Mouse (Mus musculus) MEL (cell line): ENCODE measurements around the gene Pecam1. TPM values are rescaled to one million over a fixed set of nuclear protein-coding genes. Genes with fewer than 3 reads are reported as not detected.
A peak's percentile ranks its signal among the peaks of the same experiment; 100 is the strongest.

ENCODE experiments used
- DNase-seq: peaks from one replicate; pipeline ENCODE4 v3.0.0; 2011; ENCODE audit warnings: low read depth, low spot score
- H3K27ac ChIP-seq: 2 replicates; pipeline ENCODE4 v1.5.1; 2012; ENCODE audit warnings: low read depth, mild to moderate bottlenecking, control low read depth, low read length, moderate library complexity; ENCODE audit not compliant: control insufficient read depth
- H3K27me3 ChIP-seq, 2 experiments: fragments of 150-350 bp in 1 of 2; sonication (generic) in 1 of 2; 2 replicates each; pipeline ENCODE4 v1.6.1; 2012; ENCODE audit warnings: low read length in 2 of 2, mild to moderate bottlenecking in 2 of 2, improper control_type of control experiment in 1 of 2, moderate library complexity in 1 of 2; ENCODE audit not compliant: insufficient read depth in 2 of 2, control insufficient read depth in 1 of 2
- H3K36me3 ChIP-seq, 2 experiments: 2 replicates each; pipeline ENCODE4 v1.6.1; 2012 to 2014; ENCODE audit warnings: low read length in 2 of 2, improper control_type of control experiment in 1 of 2, inconsistent platforms in 1 of 2, mild to moderate bottlenecking in 1 of 2; ENCODE audit not compliant: insufficient read depth in 2 of 2, control insufficient read depth in 1 of 2
- H3K4me1 ChIP-seq, 2 experiments: fragments of 150-350 bp in 1 of 2; sonication (generic) in 1 of 2; 2 replicates each; pipeline ENCODE4 v1.6.1; 2012; ENCODE audit warnings: low read length in 2 of 2, improper control_type of control experiment in 1 of 2, mild to moderate bottlenecking in 1 of 2; ENCODE audit not compliant: insufficient read depth in 2 of 2, control insufficient read depth in 1 of 2
- H3K4me3 ChIP-seq, 2 experiments: fragments of 150-350 bp in 1 of 2; sonication (generic) in 1 of 2; 2 replicates each; pipeline ENCODE4 v1.5.1; 2012; ENCODE audit warnings: low read depth in 2 of 2, low read length in 2 of 2, mild to moderate bottlenecking in 2 of 2, moderate library complexity in 2 of 2, control low read depth in 1 of 2, improper control_type of control experiment in 1 of 2; ENCODE audit not compliant: control insufficient read depth in 1 of 2, insufficient read depth in 1 of 2
- H3K79me2 ChIP-seq: 2 replicates; pipeline ENCODE4 v1.6.1; 2012; ENCODE audit warnings: mild to moderate bottlenecking, low read length, moderate library complexity; ENCODE audit not compliant: control insufficient read depth, poor library complexity, insufficient read depth
- H3K9ac ChIP-seq: 2 replicates; pipeline ENCODE4 v1.6.1; 2012; ENCODE audit warnings: low read depth, mild to moderate bottlenecking, control low read depth, low read length, moderate library complexity; ENCODE audit not compliant: control insufficient read depth, poor library complexity, severe bottlenecking
- H3K9me3 ChIP-seq: fragments of 150-350 bp; sonication (generic); replicated peaks from 2 replicates; pipeline ENCODE4 v1.6.1; 2012; ENCODE audit warnings: mild to moderate bottlenecking, low read length, improper control_type of control experiment, moderate library complexity; ENCODE audit not compliant: insufficient read depth
- BHLHE40 ChIP-seq: IDR thresholded peaks from 2 replicates; pipeline ENCODE4 v1.6.1; 2012; ENCODE audit warnings: low read depth, mild to moderate bottlenecking, inconsistent platforms, low read length, improper control_type of control experiment, borderline replicate concordance
- CHD1 ChIP-seq: IDR thresholded peaks from 2 replicates; pipeline ENCODE4 v1.6.1; 2012; ENCODE audit warnings: low read depth, mild to moderate bottlenecking, inconsistent platforms, low read length, improper control_type of control experiment
- E2F4 ChIP-seq: IDR thresholded peaks from 2 replicates; pipeline ENCODE4 v1.6.1; 2011; ENCODE audit warnings: low read depth, low read length, improper control_type of control experiment, borderline replicate concordance
- ELF1 ChIP-seq: IDR thresholded peaks from 2 replicates; pipeline ENCODE4 v1.6.1; 2014; ENCODE audit warnings: low read depth, mild to moderate bottlenecking, inconsistent platforms, low read length, improper control_type of control experiment, moderate library complexity
- EP300 ChIP-seq, 2 experiments: IDR thresholded peaks; 2 replicates each; pipeline ENCODE4 v1.6.1; 2011; ENCODE audit warnings: improper control_type of control experiment in 2 of 2, low read length in 2 of 2, low read depth in 1 of 2, mild to moderate bottlenecking in 1 of 2
- ETS1 ChIP-seq: IDR thresholded peaks from 2 replicates; pipeline ENCODE4 v1.6.1; 2012; ENCODE audit warnings: low read depth, mild to moderate bottlenecking, inconsistent platforms, low read length, improper control_type of control experiment, moderate library complexity
- GATA1 ChIP-seq: IDR thresholded peaks from 2 replicates; pipeline ENCODE4 v1.6.1; 2011; ENCODE audit warnings: low read depth, low read length, improper control_type of control experiment
- HCFC1 ChIP-seq: IDR thresholded peaks from 2 replicates; pipeline ENCODE4 v1.6.1; 2012; ENCODE audit warnings: low read depth, mild to moderate bottlenecking, inconsistent platforms, low read length, improper control_type of control experiment, moderate library complexity
- JUND ChIP-seq: IDR thresholded peaks from 2 replicates; pipeline ENCODE4 v1.6.1; 2011; ENCODE audit warnings: low read depth, mild to moderate bottlenecking, improper control_type of control experiment, low read length
- KAT2A ChIP-seq: conservative IDR thresholded peaks from 2 replicates; pipeline ENCODE4 v1.6.1; 2012; ENCODE audit warnings: low read depth, low read length, improper control_type of control experiment, inconsistent platforms
- MAFK ChIP-seq: IDR thresholded peaks from 2 replicates; pipeline ENCODE4 v1.6.1; 2011; ENCODE audit warnings: low read depth, mild to moderate bottlenecking, low read length, improper control_type of control experiment, borderline replicate concordance
- MAX ChIP-seq: IDR thresholded peaks from 2 replicates; pipeline ENCODE4 v1.6.1; 2011; ENCODE audit warnings: low read length, improper control_type of control experiment
- MAZ ChIP-seq: IDR thresholded peaks from 2 replicates; pipeline ENCODE4 v1.6.1; 2012; ENCODE audit warnings: low read depth, mild to moderate bottlenecking, inconsistent platforms, low read length, improper control_type of control experiment
- MEF2A ChIP-seq: IDR thresholded peaks from 2 replicates; pipeline ENCODE4 v1.6.1; 2014; ENCODE audit warnings: low read depth, mild to moderate bottlenecking, inconsistent platforms, low read length, improper control_type of control experiment; ENCODE audit not compliant: poor library complexity, insufficient replicate concordance, severe bottlenecking; ENCODE audit errors: extremely low read depth
- MXI1 ChIP-seq: IDR thresholded peaks from 2 replicates; pipeline ENCODE4 v1.6.1; 2011; ENCODE audit warnings: mild to moderate bottlenecking, low read depth, low read length, improper control_type of control experiment
- MYC ChIP-seq: IDR thresholded peaks from 2 replicates; pipeline ENCODE4 v1.6.1; 2011; ENCODE audit warnings: low read depth, mild to moderate bottlenecking, low read length, improper control_type of control experiment, moderate library complexity
- NELFE ChIP-seq: IDR thresholded peaks from 2 replicates; pipeline ENCODE4 v1.6.1; 2011; ENCODE audit warnings: low read depth, low read length, improper control_type of control experiment
- POLR2A ChIP-seq, 2 experiments: IDR thresholded peaks; 2 replicates each; pipeline ENCODE4 v1.6.1; 2011 to 2012; ENCODE audit warnings: low read length in 2 of 2, mild to moderate bottlenecking in 2 of 2, control low read depth in 1 of 2, improper control_type of control experiment in 1 of 2, low read depth in 1 of 2, moderate library complexity in 1 of 2; ENCODE audit not compliant: control insufficient read depth in 1 of 2, insufficient read depth in 1 of 2, poor library complexity in 1 of 2
- POLR2AphosphoS2 ChIP-seq: IDR thresholded peaks from 2 replicates; pipeline ENCODE4 v1.6.1; 2011; ENCODE audit warnings: low read length, improper control_type of control experiment
- POLR2AphosphoS5 ChIP-seq: IDR thresholded peaks from 2 replicates; pipeline ENCODE4 v1.6.1; 2012; ENCODE audit warnings: low read depth, borderline replicate concordance, mild to moderate bottlenecking, inconsistent platforms, low read length, moderate library complexity, mixed read lengths
- RAD21 ChIP-seq: IDR thresholded peaks from 2 replicates; pipeline ENCODE4 v1.6.1; 2011; ENCODE audit warnings: mild to moderate bottlenecking, low read depth, low read length, improper control_type of control experiment
- RCOR1 ChIP-seq: IDR thresholded peaks from 2 replicates; pipeline ENCODE4 v1.6.1; 2012; ENCODE audit warnings: low read depth, mild to moderate bottlenecking, inconsistent platforms, low read length, improper control_type of control experiment
- SIN3A ChIP-seq: IDR thresholded peaks from 2 replicates; pipeline ENCODE4 v1.6.1; 2012; ENCODE audit warnings: low read length, improper control_type of control experiment, inconsistent platforms
- TAL1 ChIP-seq: IDR thresholded peaks from 2 replicates; pipeline ENCODE4 v1.6.1; 2012; ENCODE audit warnings: mild to moderate bottlenecking, inconsistent platforms, low read length, moderate library complexity, mixed read lengths
- TBP ChIP-seq: IDR thresholded peaks from 2 replicates; pipeline ENCODE4 v1.8.0; 2011; ENCODE audit warnings: low read depth, low read length, improper control_type of control experiment
- TCF12 ChIP-seq: IDR thresholded peaks from 2 replicates; pipeline ENCODE4 v1.6.1; 2014; ENCODE audit warnings: low read depth, mild to moderate bottlenecking, inconsistent platforms, low read length, improper control_type of control experiment, moderate library complexity
- UBTF ChIP-seq: IDR thresholded peaks from 2 replicates; pipeline ENCODE4 v1.6.1; 2012; ENCODE audit warnings: low read depth, mild to moderate bottlenecking, inconsistent platforms, low read length, improper control_type of control experiment, moderate library complexity, borderline replicate concordance; ENCODE audit not compliant: insufficient read depth
- ZKSCAN1 ChIP-seq: IDR thresholded peaks from 2 replicates; pipeline ENCODE4 v1.6.1; 2012; ENCODE audit warnings: low read depth, mild to moderate bottlenecking, inconsistent platforms, low read length, improper control_type of control experiment, moderate library complexity
- polyA plus RNA-seq, 2 experiments: library from polyadenylated mRNA; stranded (reverse) in 1 of 2; unstranded in 1 of 2; fragments of >175 nt in 1 of 2; fragments of >200 nt in 1 of 2; gene quantifications; 2 replicates each; pipeline versions ENCODE4 v1.2.1 to v1.2.4; 2012; ENCODE audit warnings: low replicate concordance in 2 of 2, low read depth in 1 of 2; ENCODE audit not compliant: insufficient read length in 2 of 2, insufficient read depth in 1 of 2, missing spikeins in 1 of 2
- total RNA-seq: library from RNA; depleted of rRNA; stranded (reverse); fragments of 300-350 nt; gene quantifications from 2 replicates; pipeline ENCODE4 v1.2.3, GENCODE M21; 2012

Pecam1 gene
- total and polyA plus RNA-seq, 3 experiments, result 0.12 to 0.14 TPM; not detected in 1

DNA sequence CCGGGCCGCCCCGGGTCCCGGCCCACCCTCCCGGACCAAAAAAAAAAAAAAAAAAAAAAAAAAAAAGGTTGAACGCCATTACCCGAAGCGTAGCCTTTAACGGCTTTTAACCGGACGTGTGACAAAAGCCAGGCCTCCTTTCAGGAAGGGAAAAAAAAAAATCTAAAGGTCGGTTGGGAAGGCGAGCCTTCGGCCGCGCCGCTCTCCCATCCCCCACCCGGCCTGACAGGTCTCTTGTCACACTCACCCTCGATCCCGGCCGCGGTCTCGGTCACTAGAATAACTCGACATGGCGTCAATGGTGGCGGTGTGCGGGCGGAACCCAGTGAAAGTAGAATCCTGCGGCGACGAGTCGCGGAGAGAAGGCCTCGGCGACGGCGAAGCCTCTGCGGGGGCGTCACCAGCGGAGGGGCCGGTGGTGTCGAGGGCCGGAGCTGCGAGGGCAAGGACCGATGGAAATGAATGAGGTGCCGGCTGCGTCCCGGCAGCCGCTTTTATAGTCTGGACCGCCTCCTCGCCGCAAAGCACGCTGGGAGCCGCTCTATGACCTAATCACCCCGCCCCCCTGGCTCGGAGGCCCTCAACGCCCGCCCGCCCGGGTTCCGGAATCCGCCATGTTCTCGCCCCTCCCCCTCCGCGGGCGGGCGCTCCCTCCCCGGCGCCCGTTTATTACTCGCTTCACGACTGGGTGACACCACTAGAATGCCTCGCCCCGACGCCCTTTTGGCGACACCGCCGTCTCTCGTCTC lies 37.8 kb upstream of the Pecam1 start (continued):
- no peak for TF ChIP-seq TAL1
- peak; percentile 98 for TF ChIP-seq POLR2AphosphoS5
- TF ChIP-seq E2F4, result no peak
- TF ChIP-seq KAT2A, result no peak; the same call in 1 of the 2 replicates
- TF ChIP-seq POLR2A (IDR thresholded peaks at IDR 0.05; ENCODE audit: control insufficient read depth in 1 of 2, insufficient read depth in 1 of 2, low read depth in 1 of 2, low read length in 2 of 2, poor library complexity in 1 of 2), result peak; percentile 96 to 98
- TF ChIP-seq CHD1, result 0 out of 2 replicates have a peak, but pooled peaks have one; percentile 97
- TF ChIP-seq MAZ, result peak; percentile 91
- TF ChIP-seq RCOR1, result 0 out of 2 replicates have a peak, but pooled peaks have one; percentile 28
- TF ChIP-seq POLR2AphosphoS2, result peak; percentile 99

DNA sequence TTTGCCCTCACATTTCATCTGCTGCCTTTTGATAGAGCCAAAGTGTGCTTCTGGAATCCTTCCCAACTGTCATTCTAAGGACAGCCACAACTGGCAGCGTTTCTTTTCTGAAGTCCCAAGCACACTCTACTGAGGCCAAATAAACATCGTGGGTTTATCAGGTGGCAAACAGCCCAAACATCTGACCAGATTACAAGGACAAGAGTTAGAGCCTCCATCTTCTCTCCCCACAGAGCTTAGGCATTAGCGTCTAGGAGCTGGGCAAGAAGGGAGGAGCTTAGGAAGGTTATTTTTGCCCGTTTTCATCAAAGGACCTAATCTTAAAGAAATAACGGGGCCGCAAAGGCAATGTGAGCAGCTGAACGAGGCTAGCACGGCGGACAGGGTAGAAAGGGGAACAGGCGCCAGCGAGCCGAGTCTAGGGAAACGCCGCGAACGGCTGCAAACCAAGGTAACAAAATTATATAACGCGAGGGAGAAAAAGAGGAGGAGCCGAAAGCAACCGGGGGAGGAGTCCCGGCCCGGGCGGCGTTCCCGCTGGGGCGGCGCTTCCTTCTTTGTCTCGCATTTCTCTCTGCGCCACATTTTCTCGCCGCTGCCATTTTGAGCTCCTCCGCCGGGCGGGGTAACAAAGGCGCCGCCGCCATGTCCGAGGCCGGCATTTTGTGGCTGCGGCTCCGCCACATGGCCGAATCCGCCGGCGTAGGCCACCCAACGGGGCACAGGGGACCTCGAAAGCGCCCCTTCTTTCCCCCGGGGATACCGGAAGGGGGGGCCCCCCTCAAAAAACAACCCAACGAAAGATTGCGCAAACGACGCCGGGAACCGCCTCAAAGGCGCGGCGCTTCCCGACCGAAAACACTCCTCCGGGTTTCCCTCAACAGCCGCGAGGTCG lies 37.0 kb upstream of the Pecam1 start:
- Histone ChIP-seq H3K36me3 (peaks cover 45 to 53% of the 10 kb centered on the region in 2 experiments), H3K79me2 (peaks cover 50% of the 10 kb centered on the region), H3K9me3 (no peaks in the 10 kb centered on the region), H3K4me3 (peak overlapping the region; percentile 82 to 86), H3K27me3 (no peaks in the 10 kb centered on the region), H3K9ac (peak overlapping the region; percentile 96), H3K27ac (peak overlapping the region; percentile 91), H3K4me1 (peaks cover 3 to 9% of the 10 kb centered on the region in 2 experiments)
- DNase-seq, result peak; percentile 94
- TF ChIP-seq CHD1 (0 out of 2 replicates have a peak, but pooled peaks have one; percentile 70), SIN3A (peak; percentile 85), TBP (peak; percentile 91), MAZ (peak; percentile 80; the same call in 1 of the 2 replicates), TCF12 (peak; percentile 56; the same call in 1 of the 2 replicates), POLR2AphosphoS2 (peak; percentile 66), MAFK (no peak), MYC (0 out of 2 replicates have a peak, but pooled peaks have one; percentile 28), MXI1 (peak; percentile 81), ELF1 (peak; percentile 80), MAX (peak; percentile 56; the same call in 1 of the 2 replicates), E2F4 (0 out of 2 replicates have a peak, but pooled peaks have one; percentile 9), BHLHE40 (no peak), HCFC1 (peak; percentile 76), ZKSCAN1 (no peak), UBTF (peak; percentile 59; the same call in 1 of the 2 replicates), RCOR1 (peak; percentile 44), RAD21 (no peak), EP300 (IDR thresholded peaks at IDR 0.05; ENCODE audit: low read depth in 1 of 2, low read length in 2 of 2) (peak; percentile 40 to 45; a peak in 3 of 4 replicates), ETS1 (peak; percentile 72; the same call in 1 of the 2 replicates), GATA1 (no peak), NELFE (peak; percentile 64), MEF2A (no peak), POLR2A (IDR thresholded peaks at IDR 0.05; ENCODE audit: control insufficient read depth in 1 of 2, insufficient read depth in 1 of 2, low read depth in 1 of 2, low read length in 2 of 2, poor library complexity in 1 of 2) (peak; percentile 69 to 73; a peak in 3 of 4 replicates), KAT2A (peak; percentile 32; the same call in 1 of the 2 replicates), POLR2AphosphoS5 (peak; percentile 44; the same call in 1 of the 2 replicates), JUND (no peak)
